Mouse (Mus musculus): ENCODE measurements around the gene Cldn10. TPM values are rescaled to one million over a fixed set of nuclear protein-coding genes. Genes with fewer than 3 reads are reported as not detected.

Gene Cldn10
- polyA plus RNA-seq, 1 experiment from 2014 or later, result not detected

- H3K36me3 ChIP-seq (ENCODE audit: inconsistent target), result no peaks in the 10 kb centered on the region
- 89% methylated on average over 10 of the region's 11 CpGs for WGBS (ENCODE audit: missing documents)
- no peaks in the 10 kb centered on the region for H3K79me2 ChIP-seq (ENCODE audit: inconsistent target)
- H3K27ac ChIP-seq, result no peak overlapping the region
- H3K4me3 ChIP-seq (ENCODE audit: inconsistent target), result no peak overlapping the region
These were observed 41.8 kb downstream of the Cldn10 start for GRCm38 (mm10) chr14:118829331-118830095.

- WGBS (ENCODE audit: missing documents), result 86% methylated on average over 4 of the region's 4 CpGs
- no peaks in the 10 kb centered on the region for H3K79me2 ChIP-seq (ENCODE audit: inconsistent target)
These were observed 43.9 kb downstream of the Cldn10 start for GRCm38 (mm10) chr14:118831597-118831996.

GRCm38 (mm10) chr14:118833241-118833640 lies 45.5 kb downstream of the Cldn10 start:
- WGBS (ENCODE audit: missing documents), result 86% methylated on average over 6 of the region's 6 CpGs
- H3K4me3 ChIP-seq (ENCODE audit: inconsistent target), result no peak overlapping the region
- no peaks in the 10 kb centered on the region for H3K79me2 ChIP-seq (ENCODE audit: inconsistent target)

More at GRCm38 (mm10) chr14:118831597-118831996, 43.9 kb downstream of the Cldn10 start:
- Histone ChIP-seq H3K4me3 (ENCODE audit: inconsistent target) (no peak overlapping the region), H3K36me3 (ENCODE audit: inconsistent target) (no peaks in the 10 kb centered on the region), H3K27ac (no peak overlapping the region)

DNA sequence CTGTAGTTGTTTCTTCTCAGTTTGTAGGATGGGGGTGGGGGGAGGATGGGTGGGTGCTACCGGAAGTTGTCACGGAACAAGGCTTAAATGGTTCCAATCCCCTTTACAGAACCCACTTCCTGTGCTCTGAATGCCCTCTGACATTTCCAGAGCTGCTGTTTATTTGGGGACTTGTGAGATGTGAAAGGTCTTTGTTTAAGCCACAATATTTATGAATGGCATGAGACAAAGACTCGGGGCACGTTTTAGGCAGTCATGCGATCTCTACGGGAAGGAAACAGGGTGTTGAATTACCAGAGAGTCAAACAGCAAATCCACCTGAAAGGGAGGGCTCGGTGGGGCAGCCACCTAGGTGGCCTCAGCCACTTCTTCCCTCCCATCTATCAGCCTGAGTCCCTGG lies 46.6 kb downstream of the Cldn10 start:
- Histone ChIP-seq H3K27ac (no peak overlapping the region), H3K4me3 (ENCODE audit: inconsistent target) (no peak overlapping the region), H3K79me2 (ENCODE audit: inconsistent target) (no peaks in the 10 kb centered on the region), H3K36me3 (ENCODE audit: inconsistent target) (no peaks in the 10 kb centered on the region)
- WGBS (ENCODE audit: missing documents), result 10% methylated on average over 7 of the region's 7 CpGs

More at GRCm38 (mm10) chr14:118833241-118833640, 45.5 kb downstream of the Cldn10 start:
- H3K27ac ChIP-seq, result no peak overlapping the region
- H3K36me3 ChIP-seq (ENCODE audit: inconsistent target), result no peaks in the 10 kb centered on the region

- no peak overlapping the region for H3K27ac ChIP-seq
- H3K4me3 ChIP-seq (ENCODE audit: inconsistent target), result no peak overlapping the region
- 96% methylated on average over 11 of the region's 11 CpGs for WGBS (ENCODE audit: missing documents)
- H3K36me3 ChIP-seq (ENCODE audit: inconsistent target), result no peaks in the 10 kb centered on the region
- no peaks in the 10 kb centered on the region for H3K79me2 ChIP-seq (ENCODE audit: inconsistent target)
These were observed 48.4 kb downstream of the Cldn10 start for GRCm38 (mm10) chr14:118836145-118836544.

DNA sequence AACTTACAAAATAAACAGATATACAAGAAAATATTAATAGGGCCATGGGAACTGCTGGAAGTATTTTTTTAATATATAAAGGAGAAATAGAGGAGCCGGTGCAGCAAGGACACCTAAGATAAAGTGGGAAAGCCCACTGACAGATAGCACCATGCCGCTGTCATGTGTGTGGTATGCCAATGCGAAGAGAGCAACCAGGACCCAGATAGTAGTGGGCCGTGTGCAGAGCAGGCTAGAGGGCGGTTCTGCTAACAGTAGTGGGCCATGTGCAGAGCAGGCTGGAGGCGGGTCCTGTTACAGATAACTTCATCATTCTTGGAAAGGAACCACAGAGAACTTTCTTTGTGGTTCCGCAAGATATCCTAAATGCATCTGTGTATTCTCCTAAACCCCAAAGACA lies 49.0 kb downstream of the Cldn10 start:
- 91% methylated on average over 7 of the region's 7 CpGs for WGBS (ENCODE audit: missing documents)
- H3K79me2 ChIP-seq (ENCODE audit: inconsistent target), result no peaks in the 10 kb centered on the region
- H3K27ac ChIP-seq, result no peak overlapping the region

DNA sequence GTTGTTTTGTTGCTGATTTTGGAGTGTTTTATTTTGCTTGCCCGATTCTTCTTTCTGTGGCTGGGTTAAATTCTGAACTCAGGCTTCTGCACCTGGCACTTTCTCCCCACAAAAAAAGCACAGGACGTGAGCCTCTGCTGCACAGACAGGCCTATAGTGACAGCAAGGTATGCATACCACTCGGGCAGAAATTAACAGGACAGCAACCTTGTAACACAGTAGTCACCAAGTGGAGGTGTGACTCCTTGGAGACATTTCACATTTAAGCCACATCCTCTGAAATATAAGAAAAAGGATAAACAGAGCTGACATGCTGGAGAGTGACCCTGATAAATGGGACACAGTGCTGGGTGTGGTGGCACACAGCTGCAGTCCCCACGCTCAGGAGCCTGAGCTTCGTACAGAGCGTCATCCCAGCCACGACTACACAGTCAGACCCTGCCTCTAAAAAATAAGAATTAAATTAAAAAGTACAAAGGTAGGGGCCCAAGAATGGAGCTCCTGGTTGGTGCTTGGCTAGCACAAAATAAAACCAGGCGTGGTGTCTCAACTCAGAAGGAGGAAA lies 50.9 kb downstream of the Cldn10 start:
- no peaks in the 10 kb centered on the region for H3K79me2 ChIP-seq (ENCODE audit: inconsistent target)
- WGBS (ENCODE audit: missing documents), result 93% methylated on average over 8 of the region's 8 CpGs
- no peak overlapping the region for H3K4me3 ChIP-seq (ENCODE audit: inconsistent target)
- H3K36me3 ChIP-seq (ENCODE audit: inconsistent target), result no peaks in the 10 kb centered on the region
- no peak overlapping the region for H3K27ac ChIP-seq

More for the DNA sequence above, 49.0 kb downstream of the Cldn10 start:
- no peaks in the 10 kb centered on the region for H3K36me3 ChIP-seq (ENCODE audit: inconsistent target)
- H3K4me3 ChIP-seq (ENCODE audit: inconsistent target), result no peak overlapping the region

DNA sequence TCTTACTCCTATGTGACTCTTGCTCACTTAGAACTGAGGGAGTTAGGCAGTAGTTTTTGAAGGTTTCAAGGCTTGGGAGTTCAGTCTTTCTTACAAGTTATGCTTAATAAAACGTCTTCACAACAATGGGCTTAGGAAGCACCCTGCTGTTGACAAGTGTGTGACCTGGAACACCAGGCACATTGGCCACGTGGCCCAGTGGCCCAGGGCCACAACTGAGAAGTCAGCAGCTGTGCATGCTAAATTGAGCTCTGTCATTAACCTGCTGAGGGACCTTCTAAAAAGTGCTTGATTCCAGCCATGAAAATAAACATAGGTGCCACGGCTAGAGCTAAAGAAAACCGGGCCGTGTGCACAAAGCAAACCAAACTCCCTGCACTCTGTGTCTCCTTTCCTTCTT lies 51.7 kb downstream of the Cldn10 start:
- Histone ChIP-seq H3K79me2 (ENCODE audit: inconsistent target) (no peaks in the 10 kb centered on the region), H3K27ac (no peak overlapping the region), H3K4me3 (ENCODE audit: inconsistent target) (no peak overlapping the region), H3K36me3 (ENCODE audit: inconsistent target) (no peaks in the 10 kb centered on the region)
- WGBS (ENCODE audit: missing documents), result 93% methylated on average over 5 of the region's 5 CpGs

DNA sequence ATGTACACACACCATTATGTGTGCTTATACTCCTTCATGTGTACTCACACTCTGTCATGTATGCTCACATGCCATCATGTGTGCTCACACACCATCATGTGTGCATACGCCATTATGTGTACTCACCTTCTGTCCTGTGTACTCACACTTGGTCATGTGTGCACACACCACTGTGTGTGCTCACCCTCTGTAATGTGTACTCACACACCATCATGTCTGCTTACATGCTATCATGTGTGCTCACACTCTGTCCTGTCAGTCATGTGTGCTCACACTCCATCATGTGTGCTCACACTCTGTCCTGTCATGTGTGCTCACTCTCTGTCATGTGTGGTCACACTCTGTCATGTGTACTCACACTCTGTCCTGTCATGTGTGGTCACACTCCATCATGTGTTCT lies 52.3 kb downstream of the Cldn10 start:
- Histone ChIP-seq H3K27ac (no peak overlapping the region), H3K36me3 (ENCODE audit: inconsistent target) (no peaks in the 10 kb centered on the region), H3K79me2 (ENCODE audit: inconsistent target) (no peaks in the 10 kb centered on the region), H3K4me3 (ENCODE audit: inconsistent target) (no peak overlapping the region)
- 90% methylated on average over 1 of the region's 1 CpGs for WGBS (ENCODE audit: missing documents)

- H3K27ac ChIP-seq, result no peak overlapping the region
- H3K36me3 ChIP-seq (ENCODE audit: inconsistent target), result no peaks in the 10 kb centered on the region
- H3K79me2 ChIP-seq (ENCODE audit: inconsistent target), result no peaks in the 10 kb centered on the region
- WGBS (ENCODE audit: missing documents), result 10% methylated on average over 3 of the region's 3 CpGs
- no peak overlapping the region for H3K4me3 ChIP-seq (ENCODE audit: inconsistent target)
These were observed 54.6 kb downstream of the Cldn10 start for GRCm38 (mm10) chr14:118842353-118842752.

GRCm38 (mm10) chr14:118846834-118847233 lies 59.1 kb downstream of the Cldn10 start:
- 95% methylated on average over 10 of the region's 10 CpGs for WGBS (ENCODE audit: missing documents)

DNA sequence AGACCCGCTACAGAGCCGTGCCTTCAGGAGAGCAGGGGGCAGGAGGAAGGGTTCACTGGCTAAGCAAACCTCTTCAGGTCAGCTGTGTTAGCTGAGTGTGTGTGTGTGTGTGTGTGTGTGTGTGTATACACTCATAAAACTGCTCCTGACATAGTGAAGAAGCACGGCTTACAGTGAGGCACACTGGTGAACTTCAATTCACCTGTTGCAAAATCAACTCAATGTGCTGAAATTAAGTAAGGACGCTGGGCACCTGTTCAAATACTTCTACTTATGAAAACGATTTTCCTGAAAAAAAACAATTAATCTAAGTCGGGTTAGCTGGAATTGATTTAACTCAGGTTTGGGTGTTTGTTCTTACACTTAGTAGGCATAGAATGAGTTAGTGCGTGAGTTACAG lies 60.5 kb downstream of the Cldn10 start:
- H3K4me3 ChIP-seq (ENCODE audit: inconsistent target), result no peak overlapping the region
- H3K27ac ChIP-seq, result no peak overlapping the region
- WGBS (ENCODE audit: missing documents), result 79% methylated on average over 7 of the region's 7 CpGs
- no peaks in the 10 kb centered on the region for H3K36me3 ChIP-seq (ENCODE audit: inconsistent target)
- H3K79me2 ChIP-seq (ENCODE audit: inconsistent target), result no peaks in the 10 kb centered on the region

More at GRCm38 (mm10) chr14:118846834-118847233, 59.1 kb downstream of the Cldn10 start:
- Histone ChIP-seq H3K27ac (no peak overlapping the region), H3K79me2 (ENCODE audit: inconsistent target) (no peaks in the 10 kb centered on the region), H3K36me3 (ENCODE audit: inconsistent target) (no peaks in the 10 kb centered on the region), H3K4me3 (ENCODE audit: inconsistent target) (no peak overlapping the region)

DNA sequence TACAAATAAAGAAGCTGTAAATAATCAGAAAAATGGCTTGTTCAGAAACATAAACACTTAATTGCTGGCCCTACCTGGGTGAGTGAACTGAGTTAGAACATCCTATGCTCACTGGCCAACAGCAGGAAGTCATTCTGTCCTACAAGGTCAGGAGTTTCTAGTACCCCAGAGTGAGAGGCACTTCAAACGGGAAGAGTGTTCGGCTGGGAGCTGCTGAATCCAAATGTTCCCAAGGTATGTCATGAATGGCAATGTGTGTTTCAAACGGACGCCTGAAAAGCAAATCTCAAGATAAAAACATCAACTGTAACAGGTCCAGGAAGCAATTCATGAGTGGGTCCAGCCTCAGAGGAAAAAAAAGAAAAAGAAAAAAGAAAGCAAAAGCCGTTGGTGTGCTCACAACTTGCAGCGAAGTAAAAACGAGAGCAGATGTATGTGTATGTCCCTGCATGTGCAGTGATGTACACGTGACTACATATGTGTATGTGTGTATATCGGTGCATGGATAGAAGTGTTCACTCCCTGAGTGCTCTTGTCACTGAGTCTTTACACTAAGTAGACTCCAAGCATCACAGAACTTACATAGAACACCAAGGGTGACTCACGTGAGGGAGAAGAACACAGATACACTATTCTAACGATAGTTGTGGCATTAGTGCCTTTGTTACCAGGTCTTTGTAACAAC lies 62.4 kb downstream of the Cldn10 start:
- H3K27ac ChIP-seq, result no peak overlapping the region
- no peak overlapping the region for H3K4me3 ChIP-seq (ENCODE audit: inconsistent target)
- H3K36me3 ChIP-seq (ENCODE audit: inconsistent target), result no peaks in the 10 kb centered on the region
- H3K79me2 ChIP-seq (ENCODE audit: inconsistent target), result no peaks in the 10 kb centered on the region
- WGBS (ENCODE audit: missing documents), result 19% methylated on average over 11 of the region's 11 CpGs

- no peak overlapping the region for H3K27ac ChIP-seq
- H3K4me3 ChIP-seq (ENCODE audit: inconsistent target), result no peak overlapping the region
- no peaks in the 10 kb centered on the region for H3K79me2 ChIP-seq (ENCODE audit: inconsistent target)
- WGBS (ENCODE audit: missing documents), result 26% methylated on average over 4 of the region's 4 CpGs
- no peaks in the 10 kb centered on the region for H3K36me3 ChIP-seq (ENCODE audit: inconsistent target)
These were observed 63.0 kb downstream of the Cldn10 start for GRCm38 (mm10) chr14:118850696-118851035.

DNA sequence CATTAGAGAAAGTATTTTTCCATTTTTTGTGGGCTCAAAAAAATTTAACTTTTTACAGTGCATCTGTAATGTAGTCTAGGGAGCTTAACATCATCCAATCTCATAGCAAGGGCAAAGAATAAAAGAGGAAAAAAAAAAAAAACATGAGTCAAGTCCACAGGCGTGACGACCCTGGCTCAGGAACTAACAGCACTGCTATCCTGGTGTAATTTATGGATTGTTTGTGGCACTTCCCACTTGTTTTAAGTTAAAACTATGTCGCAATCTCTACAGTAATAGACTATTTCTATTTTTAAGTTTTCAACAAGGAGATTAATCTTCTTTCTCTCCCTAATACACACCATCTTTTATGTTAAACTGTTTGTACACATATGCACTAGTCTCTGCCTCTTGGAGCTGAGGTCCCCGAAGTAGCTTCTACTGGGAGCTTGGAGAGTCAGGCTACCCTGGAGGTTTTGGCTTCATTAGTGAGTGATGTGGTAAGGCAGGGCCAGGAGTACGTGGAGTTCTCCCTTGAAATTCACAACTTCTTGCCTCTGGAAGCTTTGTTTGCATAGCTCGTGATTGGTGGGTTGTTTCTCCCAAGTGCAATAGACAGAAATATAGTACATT lies 63.9 kb downstream of the Cldn10 start:
- Histone ChIP-seq H3K27ac (no peak overlapping the region), H3K36me3 (ENCODE audit: inconsistent target) (no peaks in the 10 kb centered on the region), H3K79me2 (ENCODE audit: inconsistent target) (no peaks in the 10 kb centered on the region), H3K4me3 (ENCODE audit: inconsistent target) (no peak overlapping the region)
- 46% methylated on average over 6 of the region's 6 CpGs for WGBS (ENCODE audit: missing documents)

All from macrophage (primary cell).